Mouse (Mus musculus) layer of hippocampus, postnatal 14 days (tissue): ENCODE results near the gene Gm21974. TPM values are rescaled to one million over a fixed set of nuclear protein-coding genes. Genes with fewer than 3 reads are reported as not detected.

Experiments
- total RNA-seq, 2 experiments: library from RNA; stranded (reverse); gene quantifications; 2 replicates each; pipeline ENCODE4 v1.2.3; 2021

The Gm21974 gene
- total RNA-seq, 2 experiments from 2014 or later = not detected

Other genes starting within 250 kb of the Gm21974 start
- 10 to 100 TPM; 30.3 to 38.0 TPM for gene Bcl7c, start 186.5 kb downstream of the Gm21974 start, total RNA-seq
- gene Ctf1, start 182.7 kb downstream of the Gm21974 start, total RNA-seq = 1 to 10 TPM; 3.2 to 5.4 TPM
- gene Ctf2, start 163.3 kb downstream of the Gm21974 start, total RNA-seq = not detected
- 10 to 100 TPM; 73.0 to 73.5 TPM for gene Fbxl19, start 150.9 kb downstream of the Gm21974 start, total RNA-seq
- 10 to 100 TPM; 22.4 to 22.7 TPM for gene Orai3, start 125.6 kb downstream of the Gm21974 start, total RNA-seq
- 10 to 100 TPM; 38.2 to 41.8 TPM for gene Setd1a, start 118.8 kb downstream of the Gm21974 start, total RNA-seq
- 1 to 10 TPM; 4.1 to 4.7 TPM for gene Gm49388, start 109.8 kb downstream of the Gm21974 start, total RNA-seq
- gene Hsd3b7, start 94.8 kb downstream of the Gm21974 start, total RNA-seq = 1 to 10 TPM; 5.9 to 6.6 TPM
- 10 to 100 TPM; 51.4 to 59.6 TPM for gene Stx4a, start 71.2 kb downstream of the Gm21974 start, total RNA-seq
- gene Stx1b, start 70.9 kb downstream of the Gm21974 start, total RNA-seq = 100 to 1,000 TPM; 341 to 360 TPM
- 10 to 100 TPM; 28.1 to 29.0 TPM for gene Zfp646, start 19.2 kb downstream of the Gm21974 start, total RNA-seq
- 10 to 100 TPM; 22.4 to 23.9 TPM for gene Zfp668, start 18.6 kb downstream of the Gm21974 start, total RNA-seq
- gene Prss53, start 4.5 kb downstream of the Gm21974 start, total RNA-seq = 1 to 10 TPM in 1 of 2 experiments, under 1 TPM in 1; 0.98 to 1.4 TPM
- gene Vkorc1, start 163 bp upstream of the Gm21974 start, total RNA-seq = 10 to 100 TPM; 20.2 to 24.7 TPM
- gene Bckdk, start 8.6 kb upstream of the Gm21974 start, total RNA-seq = 10 to 100 TPM; 38.5 to 48.9 TPM
- 10 to 100 TPM; 24.0 to 30.0 TPM for gene Kat8, start 17.1 kb upstream of the Gm21974 start, total RNA-seq
- under 1 TPM in 1 of 2 experiments, not detected in 1; 0.60 TPM for gene Prss8, start 34.6 kb upstream of the Gm21974 start, total RNA-seq
- 10 to 100 TPM; 12.2 to 12.4 TPM for gene Prss36, start 51.3 kb upstream of the Gm21974 start, total RNA-seq
- 100 to 1,000 TPM; 328 to 375 TPM for gene Fus, start 72.0 kb upstream of the Gm21974 start, total RNA-seq
- gene Pycard, start 98.4 kb upstream of the Gm21974 start, total RNA-seq = 1 to 10 TPM; 1.5 to 4.3 TPM
- gene Trim72, start 108.5 kb upstream of the Gm21974 start, total RNA-seq = under 1 TPM; 0.25 to 0.36 TPM
- 10 to 100 TPM; 11.1 to 13.1 TPM for gene Itgam, start 167.2 kb upstream of the Gm21974 start, total RNA-seq
- under 1 TPM in 1 of 2 experiments, not detected in 1; 0.12 TPM for gene Gm49368, start 167.2 kb upstream of the Gm21974 start, total RNA-seq
- under 1 TPM; 0.26 to 0.39 TPM for gene Itgax, start 234.1 kb upstream of the Gm21974 start, total RNA-seq